Mouse (Mus musculus) gastrocnemius, postnatal 25 days (tissue): ENCODE measurements around the gene Myo3a. TPM values are rescaled to one million over a fixed set of nuclear protein-coding genes. Genes with fewer than 3 reads are reported as not detected.
"Not testable (repeated sequence)": the region's sequence is repeated elsewhere in the genome, so short reads cannot be mapped to it uniquely, and the experiment has no call there.

Source experiments
- DNase-seq: peaks from one replicate; pipeline ENCODE4 v3.0.0; 2022
- long read RNA-seq, 2 experiments: library from polyadenylated mRNA; stranded (forward); transcript quantifications; one replicate each; pipeline ENCODE4 v2.0.0; 2021
- total RNA-seq, 2 experiments: library from RNA; stranded (reverse); gene quantifications; 1 replicate in 1 of 2; 2 replicates in 1 of 2; pipeline ENCODE4 v1.2.3; 2021

Gene Myo3a
- not detected for total RNA-seq
- long read RNA-seq, experiment 1: 0 reads
- long read RNA-seq, experiment 2, partial matches to known transcripts: 0 of 1 reads
- long read RNA-seq, experiment 2, other reads (novel, unspliced or antisense): 1 of 1 reads

- DNase-seq: no peak
These were observed at the start of gene Myo3a for GRCm38 (mm10) chr2:22227308-22227707. Gene Myo3a, plus strand, starts transcription at chr2:22227503.

GRCm38 (mm10) chr2:22250462-22250861 lies 23.2 kb downstream of the Myo3a start:
- no peak for DNase-seq

GRCm38 (mm10) chr2:22251045-22251444 lies 23.7 kb downstream of the Myo3a start:
- DNase-seq: no peak

DNA sequence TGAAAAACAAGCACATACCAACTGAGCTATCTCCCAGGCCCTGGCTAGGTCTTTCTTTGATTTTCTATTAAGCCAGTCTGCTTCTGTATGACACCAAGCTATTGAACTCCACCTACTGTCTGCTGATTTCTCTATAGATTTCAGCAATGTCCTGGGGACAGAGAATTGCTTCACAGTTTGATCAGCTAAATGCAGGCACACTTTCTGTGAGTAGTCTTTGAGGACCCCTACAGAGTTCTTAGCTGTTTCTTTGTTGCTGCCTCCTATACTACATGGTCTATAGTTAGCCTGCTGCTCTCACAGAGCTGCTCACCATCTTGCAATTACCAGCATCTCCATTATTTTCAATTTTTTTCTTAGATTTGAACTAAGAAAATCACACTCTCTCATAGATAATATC lies 28.3 kb downstream of the Myo3a start:
- no peak for DNase-seq

GRCm38 (mm10) chr2:22271555-22271954 lies 44.3 kb downstream of the Myo3a start:
- no peak for DNase-seq

GRCm38 (mm10) chr2:22285366-22285765 lies 58.1 kb downstream of the Myo3a start:
- DNase-seq: no peak

DNA sequence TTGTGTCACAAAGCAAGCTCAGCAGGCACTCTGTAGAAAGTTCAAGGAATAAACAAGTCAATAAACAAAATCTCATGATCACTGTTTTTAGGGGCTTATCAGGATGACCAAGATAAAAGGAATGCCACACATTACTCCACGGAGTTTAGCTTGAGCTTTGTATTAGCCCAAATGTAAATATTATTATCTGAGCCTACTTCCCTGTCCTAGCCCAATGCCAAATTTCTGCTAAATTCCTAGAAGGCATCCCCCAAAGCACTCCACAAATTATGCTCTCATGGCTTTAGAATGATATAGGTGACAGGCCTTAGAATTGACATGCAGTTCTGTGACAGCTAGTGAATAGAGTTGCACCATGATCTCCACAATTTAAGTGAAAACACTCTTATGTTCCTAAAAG lies 58.5 kb downstream of the Myo3a start:
- no peak for DNase-seq

DNA sequence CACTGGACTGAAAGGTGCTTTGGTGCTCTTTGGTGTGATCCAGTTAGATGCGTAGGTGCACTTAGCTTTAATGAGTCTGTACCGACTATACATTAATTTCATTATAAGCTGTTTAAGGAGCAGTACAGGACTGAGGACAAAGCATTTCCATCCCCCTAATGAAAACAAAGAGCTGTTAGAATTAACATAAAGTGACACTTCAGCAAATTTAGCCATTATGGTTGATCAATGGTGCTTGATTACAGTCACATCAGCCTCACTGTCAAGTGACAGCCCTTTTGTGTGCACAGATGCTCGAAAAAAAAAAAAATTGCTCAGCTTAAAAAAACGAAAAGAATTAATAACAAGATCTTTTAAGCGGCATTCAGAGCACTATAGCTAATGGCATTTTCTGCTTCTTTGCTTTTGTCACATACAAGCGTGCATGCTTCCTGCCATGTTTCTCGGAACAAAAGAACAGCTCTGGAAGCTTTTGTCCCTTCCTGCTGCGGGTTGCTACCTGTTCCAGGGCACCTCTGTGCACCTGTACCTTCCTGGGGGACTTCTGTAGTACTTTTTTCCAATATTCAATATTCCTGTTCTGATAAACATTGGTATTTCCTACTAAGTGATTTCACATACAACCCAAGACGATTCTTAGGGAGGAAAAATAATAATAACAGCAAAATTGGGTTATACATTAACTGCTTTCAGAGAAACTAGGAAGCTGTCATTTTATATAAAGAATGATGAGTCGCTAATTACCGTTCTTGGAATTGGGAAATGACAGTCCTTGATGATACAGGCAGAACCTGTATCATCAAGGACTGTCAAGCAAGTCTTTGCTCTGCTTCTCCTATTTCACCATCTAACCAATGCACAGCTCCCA lies 66.5 kb downstream of the Myo3a start:
- no peak for DNase-seq

GRCm38 (mm10) chr2:22294447-22294738 lies 67.1 kb downstream of the Myo3a start:
- DNase-seq: no peak

DNA sequence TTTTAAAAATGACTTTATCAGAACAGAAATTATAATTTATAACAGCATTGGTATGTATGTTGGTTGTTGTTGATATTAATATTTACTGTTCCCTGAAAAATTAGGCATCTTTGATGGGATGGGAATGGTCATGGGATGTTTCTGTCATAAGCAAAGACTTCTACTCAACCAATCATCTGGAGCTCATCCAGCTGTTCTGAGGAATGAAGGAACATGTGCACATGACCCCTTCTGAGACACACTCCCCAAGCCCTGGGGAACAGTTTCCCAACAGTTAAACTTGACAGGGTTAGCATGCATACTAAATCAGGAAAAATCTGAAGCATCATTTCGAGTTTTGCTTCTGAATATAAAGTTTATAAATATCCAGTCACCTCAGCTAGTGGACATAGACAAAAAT lies 70.6 kb downstream of the Myo3a start:
- no peak for DNase-seq

DNA sequence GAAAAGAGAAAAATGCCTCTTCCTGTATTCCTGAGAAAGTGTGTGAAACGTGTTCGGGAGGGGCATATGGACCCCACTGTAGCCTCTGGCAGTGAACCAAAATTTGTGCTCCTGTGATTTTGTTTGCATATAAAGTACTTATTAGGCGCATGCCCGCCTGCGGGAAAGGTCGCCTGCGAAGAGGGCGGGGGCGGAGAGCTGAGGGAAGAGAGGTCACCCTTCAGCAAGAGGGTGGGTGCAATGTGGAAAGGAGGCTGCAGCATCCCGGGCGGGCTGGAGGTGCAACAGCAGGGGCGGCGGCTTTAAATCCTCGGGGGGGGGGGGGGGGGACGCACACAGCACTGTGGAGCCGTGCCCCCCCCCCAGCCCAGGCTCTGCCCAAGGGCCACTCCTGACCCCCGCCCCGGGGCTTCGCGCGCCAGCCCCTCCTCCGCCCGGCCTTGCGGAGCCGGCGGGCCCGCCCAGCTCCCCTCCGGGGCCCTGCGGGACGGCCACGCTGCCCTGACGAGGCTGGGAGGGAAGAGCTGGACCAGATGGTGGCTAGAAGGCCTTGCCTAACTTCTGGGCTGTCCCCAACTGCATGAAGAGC lies 111.1 kb downstream of the Myo3a start:
- DNase-seq: peak; percentile 6

- not testable (repeated sequence) for DNase-seq
These were observed 183.2 kb downstream of the Myo3a start for GRCm38 (mm10) chr2:22410511-22410910.

DNA sequence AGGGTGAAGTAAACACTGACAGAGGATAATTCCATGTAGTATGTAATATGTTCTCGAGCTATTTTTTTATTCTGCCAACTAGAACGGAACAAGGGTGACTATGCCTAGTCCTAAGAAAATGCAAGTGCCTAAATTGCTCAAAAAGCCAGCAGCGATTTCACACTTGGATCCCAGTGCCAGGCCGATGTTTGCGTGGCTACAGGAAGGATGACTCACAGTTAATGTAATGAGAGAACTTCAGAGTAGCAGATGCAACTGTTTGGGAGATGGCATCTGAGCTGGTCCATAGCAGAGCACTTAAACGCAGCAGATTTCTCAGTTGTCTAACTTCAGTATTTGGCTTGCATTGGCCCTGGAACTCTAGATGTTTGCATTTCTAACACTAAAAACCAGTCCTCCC lies 321.1 kb downstream of the Myo3a start:
- no peak for DNase-seq

DNA sequence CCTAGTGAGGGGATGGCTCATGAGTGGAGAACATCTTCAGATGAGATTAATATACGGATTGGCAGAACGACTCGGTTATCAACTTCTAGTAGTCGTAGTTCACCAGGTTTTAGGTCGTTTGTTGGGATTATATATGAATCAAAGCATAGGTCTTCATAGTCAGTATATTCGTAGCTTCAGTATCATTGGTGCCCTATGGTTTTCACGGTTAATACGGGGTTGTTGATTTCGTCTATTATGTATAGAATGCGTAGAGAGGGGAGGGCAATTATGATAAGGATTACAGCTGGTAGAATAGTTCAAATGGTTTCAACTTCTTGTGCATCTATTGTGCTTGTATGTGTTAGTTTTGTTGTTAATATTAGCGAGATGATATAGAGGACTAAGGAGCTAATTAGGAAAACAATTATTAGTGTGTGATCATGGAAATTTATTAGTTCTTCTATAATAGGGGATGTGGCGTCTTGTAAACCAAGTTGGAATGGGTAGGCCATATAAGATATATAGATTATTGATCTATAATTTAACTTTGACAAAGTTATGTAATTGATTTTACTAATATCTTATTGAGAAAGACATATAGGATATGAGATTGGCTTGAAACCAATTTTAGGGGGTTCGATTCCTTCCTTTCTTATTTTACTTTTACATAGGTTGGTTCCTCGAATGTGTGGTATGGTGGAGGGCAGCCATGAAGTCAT lies 360.3 kb downstream of the Myo3a start:
- not testable (repeated sequence) for DNase-seq

DNA sequence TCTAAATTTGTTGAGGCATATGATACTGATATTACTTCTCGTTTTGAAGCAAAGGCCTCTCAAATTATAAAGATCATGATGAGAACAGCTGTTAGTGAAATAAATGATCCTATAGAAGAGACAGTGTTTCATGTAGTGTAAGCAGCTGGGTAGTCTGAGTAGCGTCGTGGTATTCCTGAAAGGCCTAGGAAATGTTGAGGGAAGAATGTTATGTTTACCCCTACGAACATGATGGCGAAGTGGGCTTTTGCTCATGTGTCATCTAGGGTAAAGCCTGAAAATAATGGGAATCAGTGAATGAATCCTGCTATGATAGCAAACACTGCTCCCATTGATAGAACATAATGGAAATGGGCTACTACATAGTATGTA lies 360.9 kb downstream of the Myo3a start:
- DNase-seq: not testable (repeated sequence)

- not testable (repeated sequence) for DNase-seq
These were observed 361.5 kb downstream of the Myo3a start for GRCm38 (mm10) chr2:22588673-22589381.

DNA sequence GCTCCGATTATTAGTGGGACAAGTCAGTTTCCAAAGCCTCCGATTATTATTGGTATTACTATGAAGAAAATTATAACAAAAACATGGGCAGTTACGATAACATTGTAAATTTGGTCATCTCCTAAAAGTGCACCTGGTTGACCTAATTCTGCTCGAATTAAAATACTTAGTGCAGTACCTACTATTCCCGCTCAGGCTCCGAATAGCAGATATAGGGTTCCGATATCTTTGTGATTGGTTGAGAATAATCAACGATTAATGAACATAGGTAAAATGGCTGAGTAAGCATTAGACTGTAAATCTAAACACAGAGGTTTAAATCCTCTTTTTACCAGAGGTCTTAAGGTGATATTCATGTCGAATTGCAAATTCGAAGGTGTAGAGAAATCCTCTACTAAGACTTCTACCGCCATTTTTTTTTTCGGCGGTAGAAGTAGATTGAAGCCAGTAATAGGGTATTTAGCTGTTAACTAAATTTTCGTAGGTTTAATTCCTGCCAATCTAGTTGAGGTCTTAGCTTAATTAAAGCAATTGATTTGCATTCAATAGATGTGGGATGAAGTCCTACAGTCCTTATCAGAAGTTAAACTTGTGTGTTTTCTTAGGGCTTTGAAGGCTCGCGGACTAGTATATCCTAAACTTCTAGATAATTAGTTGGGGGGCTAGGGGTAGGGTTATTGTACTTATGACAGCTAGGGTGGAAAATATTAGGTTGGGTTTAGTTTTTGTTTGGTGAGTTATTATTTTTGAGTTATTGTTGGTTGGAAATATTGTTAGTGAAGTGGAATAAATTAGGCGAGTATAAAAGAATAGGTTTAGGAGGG lies 362.3 kb downstream of the Myo3a start:
- DNase-seq: not testable (repeated sequence)

DNA sequence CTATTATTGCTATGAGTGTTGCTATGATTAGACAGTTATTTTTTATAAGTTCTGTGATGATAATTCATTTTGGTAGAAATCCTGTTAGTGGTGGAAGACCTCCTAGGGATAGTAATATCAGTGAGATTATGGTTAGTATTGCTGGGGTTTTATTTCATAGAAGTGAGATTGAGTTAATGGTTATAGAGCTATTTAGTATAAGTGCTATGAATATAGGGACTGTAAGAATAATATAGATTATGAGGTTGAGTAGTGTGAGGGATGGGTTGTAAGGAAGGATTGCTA lies 362.8 kb downstream of the Myo3a start:
- DNase-seq: no peak

DNA sequence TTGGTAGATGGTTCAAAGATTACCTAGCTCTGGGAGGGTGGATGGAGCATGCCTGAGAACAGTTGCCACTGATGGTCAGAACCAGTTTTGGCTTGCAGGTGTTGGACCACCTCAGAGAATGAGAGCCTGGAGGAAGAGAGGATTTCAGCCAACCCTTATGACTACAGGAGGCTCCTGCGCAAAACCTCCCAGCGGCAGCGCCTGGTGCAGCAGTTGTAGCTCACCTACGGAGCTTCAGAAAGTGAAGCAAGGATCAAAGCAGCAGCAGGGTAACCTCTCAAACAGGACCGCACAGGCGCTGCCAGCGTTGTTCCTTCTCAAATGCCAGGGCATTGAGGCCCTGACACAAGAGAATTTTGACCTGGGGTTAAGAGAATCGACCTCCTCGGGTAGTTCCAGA lies 390.6 kb downstream of the Myo3a start:
- DNase-seq: no peak

GRCm38 (mm10) chr2:22619416-22619815 lies 392.1 kb downstream of the Myo3a start:
- no peak for DNase-seq

DNA sequence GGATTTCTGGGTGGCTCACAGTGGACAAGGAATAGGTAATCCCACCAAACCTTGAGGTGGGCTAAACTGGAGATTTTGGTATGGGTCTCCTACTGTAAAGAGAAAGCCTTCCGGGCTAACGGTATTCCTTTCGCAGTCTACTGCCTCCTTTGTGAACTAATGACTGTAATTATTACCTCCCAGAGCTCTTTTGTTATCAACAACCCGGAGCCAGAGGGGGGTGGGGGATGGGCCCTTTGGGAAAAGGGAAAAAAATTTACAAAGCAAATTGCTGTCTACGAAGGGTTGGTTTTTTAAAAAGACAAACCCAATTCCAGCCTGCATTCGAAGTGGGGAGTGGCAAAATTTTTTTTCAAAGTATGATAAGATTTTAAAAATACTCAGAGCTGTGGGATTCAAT lies 392.7 kb downstream of the Myo3a start:
- DNase-seq: no peak

GRCm38 (mm10) chr2:22620534-22620933 lies 393.2 kb downstream of the Myo3a start:
- no peak for DNase-seq
